Mouse (Mus musculus): ENCODE data around the gene Sdf2.

GRCm38 (mm10) chr11:78204287-78204686 is 41.3 kb upstream of the Sdf2 start:
- TF ChIP-seq CTCF (IDR thresholded peaks at IDR 0.05; ENCODE audit: borderline replicate concordance, insufficient read depth, low read depth, low read length) (no peak), POLR2A (IDR thresholded peaks at IDR 0.05; ENCODE audit: borderline replicate concordance, insufficient read depth, low read length) (no peak)
